Mouse (Mus musculus): ENCODE measurements around the gene Coq8b. TPM values are rescaled to one million over a fixed set of nuclear protein-coding genes. Genes with fewer than 3 reads are reported as not detected.

The Coq8b gene
- polyA plus RNA-seq, 1 experiment = 9.3 TPM

DNA sequence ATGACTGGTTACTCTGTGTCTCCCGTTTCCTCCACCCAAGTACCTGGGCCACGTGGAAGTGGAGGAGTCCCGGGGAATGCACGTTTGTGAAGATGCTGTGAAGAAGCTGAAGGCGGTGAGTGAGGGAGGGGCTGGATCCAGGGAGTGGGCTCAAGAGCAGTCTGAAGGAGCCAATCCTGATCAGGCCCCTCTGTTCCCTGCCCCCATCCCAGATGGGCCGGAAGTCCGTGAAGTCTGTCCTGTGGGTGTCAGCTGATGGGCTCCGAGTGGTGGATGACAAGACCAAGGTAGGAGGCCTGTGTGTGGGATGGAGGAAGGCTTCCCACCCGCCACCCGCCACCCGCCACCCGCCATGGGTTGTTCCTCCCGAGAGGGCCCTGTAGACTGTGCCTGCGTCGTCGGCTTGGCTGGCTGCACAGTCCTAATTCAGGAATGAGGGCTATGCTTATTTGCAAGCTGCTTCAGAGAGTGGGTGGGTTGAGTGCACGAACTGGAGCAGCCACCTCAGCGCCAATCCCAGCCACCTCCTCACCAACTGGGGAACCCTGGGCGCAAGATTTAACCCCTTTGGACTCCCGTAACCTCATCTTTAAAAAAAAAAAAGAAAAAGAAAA lies 33.8 kb downstream of the Coq8b start:
- H3K36me3 ChIP-seq (ENCODE audit: control insufficient read depth, insufficient read depth) = no peaks in the 10 kb centered on the region
- no peaks in the 10 kb centered on the region for H3K27me3 ChIP-seq (ENCODE audit: control insufficient read depth, insufficient read depth, insufficient read length)
- no peaks in the 10 kb centered on the region for H3K79me3 ChIP-seq (ENCODE audit: low read depth)
- TF ChIP-seq MAX (IDR thresholded peaks at IDR 0.05) (no peak), CTCF (IDR thresholded peaks at IDR 0.05; ENCODE audit: control insufficient read depth, insufficient read depth, insufficient read length) (no peak), MYOG (IDR thresholded peaks at IDR 0.05; ENCODE audit: control insufficient read depth, extremely low read depth, insufficient read length) (no peak), CEBPB (IDR thresholded peaks at IDR 0.05; ENCODE audit: low read depth) (no peak), FOSL1 (IDR thresholded peaks at IDR 0.05; ENCODE audit: insufficient read depth, low read length, poor library complexity, severe bottlenecking) (no peak), MYOD1 (IDR thresholded peaks at IDR 0.05; ENCODE audit: control insufficient read depth, insufficient read length, low read depth) (no peak), USF1 (IDR thresholded peaks at IDR 0.05; ENCODE audit: low read depth) (no peak)
- H3K4me3 ChIP-seq (ENCODE audit: insufficient read depth, poor library complexity, severe bottlenecking) = no peak overlapping the region
- no peaks in the 10 kb centered on the region for H3K79me2 ChIP-seq (ENCODE audit: control insufficient read depth, insufficient read depth)
- no peak overlapping the region for H3ac ChIP-seq (ENCODE audit: control insufficient read depth, insufficient read length, low read depth)

DNA sequence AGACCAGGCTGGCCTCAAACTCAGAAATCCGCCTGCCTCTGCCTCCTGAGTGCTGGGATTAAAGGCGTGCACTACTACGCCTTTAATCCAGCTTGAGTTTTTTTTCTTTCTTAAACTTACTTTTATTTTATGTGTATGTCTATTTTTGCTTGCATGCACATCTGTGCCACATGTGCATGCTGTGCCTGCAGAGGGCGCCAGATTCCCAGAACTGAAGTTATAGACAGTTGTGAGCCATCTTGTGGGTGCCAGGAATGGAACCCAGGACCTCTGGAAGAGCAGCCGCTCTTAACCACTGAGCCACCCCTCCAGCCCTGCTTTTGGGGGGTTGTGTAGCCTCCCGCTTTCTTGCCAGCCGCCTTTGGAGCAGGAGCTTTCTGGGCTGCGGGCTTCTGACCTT lies 38.6 kb downstream of the Coq8b start:
- Histone ChIP-seq H3K79me2 (ENCODE audit: control insufficient read depth, insufficient read depth) (no peaks in the 10 kb centered on the region), H3K4me3 (ENCODE audit: insufficient read depth, poor library complexity, severe bottlenecking) (no peak overlapping the region), H3K79me3 (ENCODE audit: low read depth) (no peaks in the 10 kb centered on the region), H3ac (ENCODE audit: control insufficient read depth, insufficient read length, low read depth) (no peak overlapping the region), H3K36me3 (ENCODE audit: control insufficient read depth, insufficient read depth) (no peaks in the 10 kb centered on the region), H3K27me3 (ENCODE audit: control insufficient read depth, insufficient read depth, insufficient read length) (no peaks in the 10 kb centered on the region)
- TF ChIP-seq MYOD1 (IDR thresholded peaks at IDR 0.05; ENCODE audit: control insufficient read depth, insufficient read length, low read depth) (no peak), USF1 (IDR thresholded peaks at IDR 0.05; ENCODE audit: low read depth) (no peak)

DNA sequence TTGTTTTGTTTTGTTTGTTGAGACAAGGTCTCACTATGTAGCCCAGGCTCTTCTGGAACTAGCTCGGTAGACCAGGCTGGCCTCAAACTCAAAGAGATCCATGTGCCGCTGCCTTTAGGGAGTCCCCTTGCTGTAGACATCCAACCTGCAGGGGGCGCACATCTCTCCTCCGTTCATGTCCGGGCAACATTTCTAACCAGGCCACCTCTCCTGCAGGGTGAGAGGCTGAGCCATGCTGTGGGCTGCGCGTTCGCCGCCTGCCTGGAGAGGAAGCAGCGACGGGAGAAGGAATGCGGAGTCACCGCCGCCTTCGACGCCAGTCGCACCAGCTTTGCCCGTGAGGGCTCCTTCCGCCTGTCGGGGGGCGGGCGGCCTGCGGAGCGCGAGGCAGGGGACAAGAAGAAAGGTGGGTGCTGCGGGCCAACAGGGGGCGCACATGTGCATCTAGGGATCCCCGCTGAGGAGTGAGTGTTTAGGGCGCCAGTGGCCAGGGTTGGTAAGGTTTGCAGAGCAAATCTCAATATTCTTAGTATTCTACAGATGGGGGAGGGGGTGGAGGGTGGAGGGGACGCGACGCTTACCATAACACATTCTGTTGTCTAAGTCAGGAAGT lies 41.0 kb downstream of the Coq8b start:
- no peaks in the 10 kb centered on the region for H3K79me3 ChIP-seq (ENCODE audit: low read depth)
- no peaks in the 10 kb centered on the region for H3K36me3 ChIP-seq (ENCODE audit: control insufficient read depth, insufficient read depth)
- H3K79me2 ChIP-seq (ENCODE audit: control insufficient read depth, insufficient read depth) = no peaks in the 10 kb centered on the region
- TF ChIP-seq CEBPB (IDR thresholded peaks at IDR 0.05; ENCODE audit: low read depth) (no peak), MAX (IDR thresholded peaks at IDR 0.05) (no peak), CTCF (IDR thresholded peaks at IDR 0.05; ENCODE audit: control insufficient read depth, insufficient read depth, insufficient read length) (no peak)
- no peak overlapping the region for H3ac ChIP-seq (ENCODE audit: control insufficient read depth, insufficient read length, low read depth)
- H3K4me3 ChIP-seq (ENCODE audit: insufficient read depth, poor library complexity, severe bottlenecking) = no peak overlapping the region
- no peaks in the 10 kb centered on the region for H3K27me3 ChIP-seq (ENCODE audit: control insufficient read depth, insufficient read depth, insufficient read length)

DNA sequence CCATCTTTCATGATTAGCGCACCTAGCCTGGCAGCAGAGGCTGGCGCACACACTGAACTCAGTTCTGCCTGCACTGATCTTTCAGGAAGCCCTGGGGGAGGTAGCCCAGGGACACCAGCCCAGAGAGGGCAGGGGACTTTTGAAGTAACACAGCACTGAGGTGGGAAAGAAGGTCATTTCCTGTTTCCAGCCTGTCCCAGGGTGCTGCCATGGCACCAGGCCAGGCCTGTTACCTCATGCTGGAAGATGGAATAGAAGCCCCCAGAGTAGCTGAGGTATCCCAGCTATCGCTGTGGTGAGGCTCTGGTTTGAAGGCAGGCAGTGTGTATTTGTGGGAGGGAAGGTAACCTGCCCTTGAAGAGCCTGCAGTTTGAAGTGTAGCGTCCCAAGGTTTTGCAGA lies 42.1 kb downstream of the Coq8b start:
- no peak overlapping the region for H3K4me3 ChIP-seq (ENCODE audit: insufficient read depth, poor library complexity, severe bottlenecking)
- no peaks in the 10 kb centered on the region for H3K27me3 ChIP-seq (ENCODE audit: control insufficient read depth, insufficient read depth, insufficient read length)
- no peaks in the 10 kb centered on the region for H3K79me3 ChIP-seq (ENCODE audit: low read depth)
- H3ac ChIP-seq (ENCODE audit: control insufficient read depth, insufficient read length, low read depth) = no peak overlapping the region
- H3K79me2 ChIP-seq (ENCODE audit: control insufficient read depth, insufficient read depth) = no peaks in the 10 kb centered on the region
- TF ChIP-seq MAX (IDR thresholded peaks at IDR 0.05) (no peak), CTCF (IDR thresholded peaks at IDR 0.05; ENCODE audit: control insufficient read depth, insufficient read depth, insufficient read length) (no peak), USF1 (IDR thresholded peaks at IDR 0.05; ENCODE audit: low read depth) (no peak), CEBPB (IDR thresholded peaks at IDR 0.05; ENCODE audit: low read depth) (no peak), MYOG (IDR thresholded peaks at IDR 0.05; ENCODE audit: control insufficient read depth, extremely low read depth, insufficient read length) (no peak), MYOD1 (IDR thresholded peaks at IDR 0.05; ENCODE audit: control insufficient read depth, insufficient read length, low read depth) (no peak), FOSL1 (IDR thresholded peaks at IDR 0.05; ENCODE audit: insufficient read depth, low read length, poor library complexity, severe bottlenecking) (no peak)
- H3K36me3 ChIP-seq (ENCODE audit: control insufficient read depth, insufficient read depth) = no peaks in the 10 kb centered on the region

DNA sequence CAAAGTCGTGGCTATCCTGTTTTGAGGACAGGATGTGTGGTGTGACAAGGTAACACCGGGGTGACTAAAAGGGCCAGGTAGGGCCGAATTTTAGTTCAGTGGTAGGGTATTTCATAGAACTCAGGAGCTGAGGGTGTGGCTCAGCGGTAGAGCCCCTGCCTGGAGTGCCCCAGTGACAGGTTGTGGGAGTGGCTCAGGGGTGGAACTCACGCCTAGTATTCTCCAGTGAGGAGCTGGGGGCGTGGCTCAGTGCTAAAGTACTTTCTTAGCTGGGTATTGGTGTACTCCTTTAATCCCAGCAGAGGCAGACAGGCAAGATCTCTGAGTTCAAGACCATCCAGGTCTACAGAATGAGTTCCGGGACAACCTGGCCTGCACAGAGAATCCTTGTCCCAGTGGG lies 43.2 kb downstream of the Coq8b start:
- TF ChIP-seq CTCF (IDR thresholded peaks at IDR 0.05; ENCODE audit: control insufficient read depth, insufficient read depth, insufficient read length) (no peak), USF1 (IDR thresholded peaks at IDR 0.05; ENCODE audit: low read depth) (no peak), MYOD1 (IDR thresholded peaks at IDR 0.05; ENCODE audit: control insufficient read depth, insufficient read length, low read depth) (no peak), CEBPB (IDR thresholded peaks at IDR 0.05; ENCODE audit: low read depth) (no peak), MYOG (IDR thresholded peaks at IDR 0.05; ENCODE audit: control insufficient read depth, extremely low read depth, insufficient read length) (no peak), MAX (IDR thresholded peaks at IDR 0.05) (no peak), FOSL1 (IDR thresholded peaks at IDR 0.05; ENCODE audit: insufficient read depth, low read length, poor library complexity, severe bottlenecking) (no peak)
- no peaks in the 10 kb centered on the region for H3K36me3 ChIP-seq (ENCODE audit: control insufficient read depth, insufficient read depth)

DNA sequence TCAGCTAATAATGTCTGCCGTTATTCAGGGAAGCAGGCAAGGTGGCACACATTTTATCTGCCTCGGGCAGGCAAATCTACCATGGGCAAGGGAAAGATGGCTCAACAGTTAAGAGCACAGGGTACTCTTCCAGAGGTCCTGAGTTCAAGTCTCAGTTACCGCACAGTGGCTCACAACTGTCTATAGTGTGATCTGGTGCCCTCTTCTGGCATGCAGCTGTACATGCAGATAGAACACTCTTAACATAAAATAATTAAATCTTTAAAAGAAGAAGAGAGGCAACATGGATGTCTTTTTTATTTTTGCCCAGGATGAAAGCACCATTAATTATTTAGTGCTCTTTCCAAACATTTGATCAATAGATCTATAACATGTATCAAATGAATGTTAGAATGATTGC lies 44.4 kb downstream of the Coq8b start:
- H3K79me3 ChIP-seq (ENCODE audit: low read depth) = no peaks in the 10 kb centered on the region
- no peak overlapping the region for H3K4me3 ChIP-seq (ENCODE audit: insufficient read depth, poor library complexity, severe bottlenecking)
- H3K36me3 ChIP-seq (ENCODE audit: control insufficient read depth, insufficient read depth) = no peaks in the 10 kb centered on the region
- no peak for TF ChIP-seq MYOG (IDR thresholded peaks at IDR 0.05; ENCODE audit: control insufficient read depth, extremely low read depth, insufficient read length)
- TF ChIP-seq FOSL1 (IDR thresholded peaks at IDR 0.05; ENCODE audit: insufficient read depth, low read length, poor library complexity, severe bottlenecking) = no peak
- TF ChIP-seq USF1 (IDR thresholded peaks at IDR 0.05; ENCODE audit: low read depth) = no peak
- no peak for TF ChIP-seq CEBPB (IDR thresholded peaks at IDR 0.05; ENCODE audit: low read depth)
- TF ChIP-seq CTCF (IDR thresholded peaks at IDR 0.05; ENCODE audit: control insufficient read depth, insufficient read depth, insufficient read length) = no peak
- TF ChIP-seq MYOD1 (IDR thresholded peaks at IDR 0.05; ENCODE audit: control insufficient read depth, insufficient read length, low read depth) = no peak
- no peak for TF ChIP-seq MAX (IDR thresholded peaks at IDR 0.05)
- no peak overlapping the region for H3ac ChIP-seq (ENCODE audit: control insufficient read depth, insufficient read length, low read depth)
- no peaks in the 10 kb centered on the region for H3K27me3 ChIP-seq (ENCODE audit: control insufficient read depth, insufficient read depth, insufficient read length)
- H3K79me2 ChIP-seq (ENCODE audit: control insufficient read depth, insufficient read depth) = no peaks in the 10 kb centered on the region

More for the DNA sequence above, 43.2 kb downstream of the Coq8b start:
- Histone ChIP-seq H3K4me3 (ENCODE audit: insufficient read depth, poor library complexity, severe bottlenecking) (no peak overlapping the region), H3K79me2 (ENCODE audit: control insufficient read depth, insufficient read depth) (no peaks in the 10 kb centered on the region), H3ac (ENCODE audit: control insufficient read depth, insufficient read length, low read depth) (no peak overlapping the region), H3K79me3 (ENCODE audit: low read depth) (no peaks in the 10 kb centered on the region), H3K27me3 (ENCODE audit: control insufficient read depth, insufficient read depth, insufficient read length) (no peaks in the 10 kb centered on the region)

Data from C2C12 (cell line).